Mouse (Mus musculus) hindbrain, postnatal 0 days (tissue): ENCODE results near the gene Cln5. TPM values are rescaled to one million over a fixed set of nuclear protein-coding genes. Genes with fewer than 3 reads are reported as not detected.

Source experiments
- ATAC-seq: fragments of 200-750 bp; cut with Nextera tagmentation; 2 replicates; pipeline ENCODE4 v1.8.0; 2017; ENCODE audit warnings: mild to moderate bottlenecking, moderate TSS enrichment, moderate library complexity
- DNase-seq: peaks from one replicate; pipeline ENCODE4 v3.0.0-alpha.2; 2015; ENCODE audit warnings: low spot score
- H3K27ac ChIP-seq: fragments of 300-500 bp; sonication (generic); 2 replicates; pipeline ENCODE4 v1.5.1; 2014; ENCODE audit warnings: mild to moderate bottlenecking
- H3K27me3 ChIP-seq: fragments of 300-500 bp; sonication (generic); 2 replicates; pipeline ENCODE4 v1.6.1; 2014; ENCODE audit warnings: low read length, mixed read lengths; ENCODE audit not compliant: insufficient read depth
- H3K36me3 ChIP-seq: fragments of 300-500 bp; sonication (generic); 2 replicates; pipeline ENCODE4 v1.6.1; 2014; ENCODE audit warnings: low read length, mixed read lengths; ENCODE audit not compliant: insufficient read depth
- H3K4me1 ChIP-seq: fragments of 300-500 bp; sonication (generic); 2 replicates; pipeline ENCODE4 v1.6.1; 2014; ENCODE audit warnings: antibody characterized with exemption, low read length, mixed read lengths; ENCODE audit not compliant: insufficient read depth
- H3K4me2 ChIP-seq: fragments of 300-500 bp; sonication (generic); 2 replicates; pipeline ENCODE4 v1.6.1; 2014; ENCODE audit warnings: low read depth, mild to moderate bottlenecking, low read length, moderate library complexity, mixed read lengths
- H3K4me3 ChIP-seq: fragments of 300-500 bp; sonication (generic); 2 replicates; pipeline ENCODE4 v1.5.1; 2014; ENCODE audit warnings: low read length
- H3K9ac ChIP-seq: fragments of 300-500 bp; sonication (generic); replicated peaks from 2 replicates; pipeline ENCODE4 v1.6.1; 2014; ENCODE audit warnings: mild to moderate bottlenecking, low read length, moderate library complexity, mixed read lengths
- H3K9me3 ChIP-seq: fragments of 300-500 bp; sonication (generic); 2 replicates; pipeline ENCODE4 v1.6.1; 2016; ENCODE audit warnings: low read length, mixed read lengths
- CTCF ChIP-seq: IDR thresholded peaks from 2 replicates; pipeline ENCODE4 v1.5.1; 2016; ENCODE audit warnings: antibody characterized with exemption, control low read depth, low read depth
- WGBS: fragments of 180-500 bp; shearing (Covaris S2); extraction: QIAGEN DNeasy Blood & Tissue Kit; methylation state at CpG from one replicate; pipeline ENCODE4 v1.1.7; 2014; 5-methylcytosine and 5-hydroxymethylcytosine counted together
- polyA plus RNA-seq: library from polyadenylated mRNA; unstranded; fragments of >200 nt; fragmentation: Nextera tagmentation; extraction: Ambion mirVana; gene quantifications from 2 replicates; pipeline ENCODE4 v1.2.1, GENCODE M21; 2015
- total RNA-seq: library from RNA; depleted of rRNA; stranded (reverse); fragments of >200 nt; gene quantifications from 2 replicates; pipeline ENCODE4 v1.2.3, GENCODE M21; 2014

The Cln5 gene
- total and polyA plus RNA-seq, 2 experiments from 2014 or later: 11.8 to 14.5 TPM

GRCm38 (mm10) chr14:103098213-103098586, 28.2 kb downstream of the Cln5 start:
- H3K36me3 ChIP-seq: 0 out of 2 replicates have a peak, but pooled peaks cover 6% of the 10 kb centered on the region
- peak overlapping the region; percentile 74 for H3K4me2 ChIP-seq
- no peak for TF ChIP-seq CTCF
- H3K4me3 ChIP-seq: peak overlapping the region; percentile 83
- peaks cover 9% of the 10 kb centered on the region for H3K4me1 ChIP-seq
- no peaks in the 10 kb centered on the region for H3K9me3 ChIP-seq
- peak overlapping the region; percentile 99 for H3K9ac ChIP-seq
- DNase-seq (no peak), ATAC-seq (no peak)
- H3K27me3 ChIP-seq: no peaks in the 10 kb centered on the region
- WGBS: under 1% methylated on average over 2 of the region's 2 CpGs
- H3K27ac ChIP-seq: 0 out of 2 replicates have a peak overlapping the region, but pooled peaks have one; percentile 99

GRCm38 (mm10) chr14:103098587-103099235, 28.7 kb downstream of the Cln5 start:
- WGBS: under 1% methylated on average over 56 of the region's 86 CpGs
- ATAC-seq: peak; percentile 86
- TF ChIP-seq CTCF: no peak

GRCm38 (mm10) chr14:103099238-103099933, 29.4 kb downstream of the Cln5 start, which contains the start of gene Fbxl3:
TSS of gene Fbxl3 (minus strand) at chr14:103099566.
- H3K36me3 ChIP-seq: 0 out of 2 replicates have a peak, but pooled peaks cover 6% of the 10 kb centered on the region
- WGBS: under 1% methylated on average over 75 of the region's 88 CpGs
- DNase-seq (peak; percentile 95), ATAC-seq (peak; percentile 89)
- peaks cover 9% of the 10 kb centered on the region for H3K4me1 ChIP-seq
- no peaks in the 10 kb centered on the region for H3K9me3 ChIP-seq
- H3K9ac ChIP-seq: peak within 1 kb of the TSS; percentile 99
- peak within 1 kb of the TSS; percentile 83 for H3K4me3 ChIP-seq
- no peaks in the 10 kb centered on the region for H3K27me3 ChIP-seq
- H3K4me2 ChIP-seq: peak within 1 kb of the TSS; percentile 74
- peak within 1 kb of the TSS; percentile 99 for H3K27ac ChIP-seq
- no peak for TF ChIP-seq CTCF

More at GRCm38 (mm10) chr14:103098587-103099235, 28.7 kb downstream of the Cln5 start:
- no peaks in the 10 kb centered on the region for H3K9me3 ChIP-seq
- H3K27me3 ChIP-seq: no peaks in the 10 kb centered on the region
- H3K4me1 ChIP-seq: peaks cover 9% of the 10 kb centered on the region
- 0 out of 2 replicates have a peak, but pooled peaks cover 6% of the 10 kb centered on the region for H3K36me3 ChIP-seq
- H3K4me2 ChIP-seq: peak overlapping the region; percentile 74
- H3K9ac ChIP-seq: peak overlapping the region; percentile 99
- DNase-seq: peak; percentile 91
- peak overlapping the region; percentile 99 for H3K27ac ChIP-seq
- H3K4me3 ChIP-seq: peak overlapping the region; percentile 83

- peak overlapping the region; percentile 74; the same call in 1 of the 2 replicates for H3K4me2 ChIP-seq
- H3K27ac ChIP-seq: no peak overlapping the region
- H3K27me3 ChIP-seq: no peaks in the 10 kb centered on the region
- no peaks in the 10 kb centered on the region for H3K9me3 ChIP-seq
- H3K4me3 ChIP-seq: 0 out of 2 replicates have a peak overlapping the region, but pooled peaks have one; percentile 83
- DNase-seq (no peak), ATAC-seq (no peak)
- TF ChIP-seq CTCF: no peak
- H3K4me1 ChIP-seq: peaks cover 9% of the 10 kb centered on the region
- no peak overlapping the region for H3K9ac ChIP-seq
- WGBS: 83% methylated on average over 13 of the region's 13 CpGs
- H3K36me3 ChIP-seq: 0 out of 2 replicates have a peak, but pooled peaks cover under 1% of the 10 kb centered on the region
Measured at GRCm38 (mm10) chr14:103100296-103100695, 30.3 kb downstream of the Cln5 start.

GRCm38 (mm10) chr14:103101171-103101570, 31.2 kb downstream of the Cln5 start:
- no peaks in the 10 kb centered on the region for H3K27me3 ChIP-seq

GRCm38 (mm10) chr14:103102246-103102645, 32.2 kb downstream of the Cln5 start:
- Histone ChIP-seq H3K4me3 (no peak overlapping the region), H3K27me3 (no peaks in the 10 kb centered on the region), H3K9me3 (no peaks in the 10 kb centered on the region), H3K9ac (no peak overlapping the region), H3K27ac (no peak overlapping the region), H3K4me1 (peaks cover 2% of the 10 kb centered on the region; the same call in 1 of the 2 replicates), H3K4me2 (no peak overlapping the region), H3K36me3 (no peaks in the 10 kb centered on the region)
- DNase-seq (no peak), ATAC-seq (no peak)
- WGBS: 65% methylated on average over 6 of the region's 6 CpGs
- no peak for TF ChIP-seq CTCF

More at GRCm38 (mm10) chr14:103101171-103101570, 31.2 kb downstream of the Cln5 start:
- Histone ChIP-seq H3K4me1 (peaks cover 9% of the 10 kb centered on the region), H3K36me3 (no peaks in the 10 kb centered on the region), H3K4me3 (no peak overlapping the region), H3K9ac (no peak overlapping the region), H3K4me2 (no peak overlapping the region), H3K27ac (no peak overlapping the region), H3K9me3 (no peaks in the 10 kb centered on the region)
- no peak for ATAC-seq
- TF ChIP-seq CTCF: no peak
- no peak for DNase-seq
- 84% methylated on average over 3 of the region's 3 CpGs for WGBS
